Mouse (Mus musculus) MEL (cell line): ENCODE measurements around the gene Zdhhc24. TPM values are rescaled to one million over a fixed set of nuclear protein-coding genes. Genes with fewer than 3 reads are reported as not detected.

Experiments used
- DNase-seq: peaks from one replicate; pipeline ENCODE4 v3.0.0; 2011; ENCODE audit warnings: low read depth, low spot score
- H3K27ac ChIP-seq: 2 replicates; pipeline ENCODE4 v1.5.1; 2012; ENCODE audit warnings: low read depth, mild to moderate bottlenecking, control low read depth, low read length, moderate library complexity; ENCODE audit not compliant: control insufficient read depth
- H3K27me3 ChIP-seq, 2 experiments: fragments of 150-350 bp in 1 of 2; sonication (generic) in 1 of 2; 2 replicates each; pipeline ENCODE4 v1.6.1; 2012; ENCODE audit warnings: low read length in 2 of 2, mild to moderate bottlenecking in 2 of 2, improper control_type of control experiment in 1 of 2, moderate library complexity in 1 of 2; ENCODE audit not compliant: insufficient read depth in 2 of 2, control insufficient read depth in 1 of 2
- H3K36me3 ChIP-seq, 2 experiments: 2 replicates each; pipeline ENCODE4 v1.6.1; 2012 to 2014; ENCODE audit warnings: low read length in 2 of 2, improper control_type of control experiment in 1 of 2, inconsistent platforms in 1 of 2, mild to moderate bottlenecking in 1 of 2; ENCODE audit not compliant: insufficient read depth in 2 of 2, control insufficient read depth in 1 of 2
- H3K4me1 ChIP-seq, 2 experiments: fragments of 150-350 bp in 1 of 2; sonication (generic) in 1 of 2; 2 replicates each; pipeline ENCODE4 v1.6.1; 2012; ENCODE audit warnings: low read length in 2 of 2, improper control_type of control experiment in 1 of 2, mild to moderate bottlenecking in 1 of 2; ENCODE audit not compliant: insufficient read depth in 2 of 2, control insufficient read depth in 1 of 2
- H3K4me3 ChIP-seq, 2 experiments: fragments of 150-350 bp in 1 of 2; sonication (generic) in 1 of 2; 2 replicates each; pipeline ENCODE4 v1.5.1; 2012; ENCODE audit warnings: low read depth in 2 of 2, low read length in 2 of 2, mild to moderate bottlenecking in 2 of 2, moderate library complexity in 2 of 2, control low read depth in 1 of 2, improper control_type of control experiment in 1 of 2; ENCODE audit not compliant: control insufficient read depth in 1 of 2, insufficient read depth in 1 of 2
- H3K79me2 ChIP-seq: 2 replicates; pipeline ENCODE4 v1.6.1; 2012; ENCODE audit warnings: mild to moderate bottlenecking, low read length, moderate library complexity; ENCODE audit not compliant: control insufficient read depth, poor library complexity, insufficient read depth
- H3K9ac ChIP-seq: 2 replicates; pipeline ENCODE4 v1.6.1; 2012; ENCODE audit warnings: low read depth, mild to moderate bottlenecking, control low read depth, low read length, moderate library complexity; ENCODE audit not compliant: control insufficient read depth, poor library complexity, severe bottlenecking
- H3K9me3 ChIP-seq: fragments of 150-350 bp; sonication (generic); replicated peaks from 2 replicates; pipeline ENCODE4 v1.6.1; 2012; ENCODE audit warnings: mild to moderate bottlenecking, low read length, improper control_type of control experiment, moderate library complexity; ENCODE audit not compliant: insufficient read depth
- BHLHE40 ChIP-seq: IDR thresholded peaks from 2 replicates; pipeline ENCODE4 v1.6.1; 2012; ENCODE audit warnings: low read depth, mild to moderate bottlenecking, inconsistent platforms, low read length, improper control_type of control experiment, borderline replicate concordance
- CHD2 ChIP-seq: IDR thresholded peaks from 2 replicates; pipeline ENCODE4 v1.6.1; 2011; ENCODE audit warnings: low read length, improper control_type of control experiment
- E2F4 ChIP-seq: IDR thresholded peaks from 2 replicates; pipeline ENCODE4 v1.6.1; 2011; ENCODE audit warnings: low read depth, low read length, improper control_type of control experiment, borderline replicate concordance
- ELF1 ChIP-seq: IDR thresholded peaks from 2 replicates; pipeline ENCODE4 v1.6.1; 2014; ENCODE audit warnings: low read depth, mild to moderate bottlenecking, inconsistent platforms, low read length, improper control_type of control experiment, moderate library complexity
- EP300 ChIP-seq, 2 experiments: IDR thresholded peaks; 2 replicates each; pipeline ENCODE4 v1.6.1; 2011; ENCODE audit warnings: improper control_type of control experiment in 2 of 2, low read length in 2 of 2, low read depth in 1 of 2, mild to moderate bottlenecking in 1 of 2
- GATA1 ChIP-seq: IDR thresholded peaks from 2 replicates; pipeline ENCODE4 v1.6.1; 2011; ENCODE audit warnings: low read depth, low read length, improper control_type of control experiment
- HCFC1 ChIP-seq: IDR thresholded peaks from 2 replicates; pipeline ENCODE4 v1.6.1; 2012; ENCODE audit warnings: low read depth, mild to moderate bottlenecking, inconsistent platforms, low read length, improper control_type of control experiment, moderate library complexity
- JUND ChIP-seq: IDR thresholded peaks from 2 replicates; pipeline ENCODE4 v1.6.1; 2011; ENCODE audit warnings: low read depth, mild to moderate bottlenecking, improper control_type of control experiment, low read length
- MAZ ChIP-seq: IDR thresholded peaks from 2 replicates; pipeline ENCODE4 v1.6.1; 2012; ENCODE audit warnings: low read depth, mild to moderate bottlenecking, inconsistent platforms, low read length, improper control_type of control experiment
- MXI1 ChIP-seq: IDR thresholded peaks from 2 replicates; pipeline ENCODE4 v1.6.1; 2011; ENCODE audit warnings: mild to moderate bottlenecking, low read depth, low read length, improper control_type of control experiment
- MYB ChIP-seq: IDR thresholded peaks from 2 replicates; pipeline ENCODE4 v1.6.1; 2011; ENCODE audit warnings: mild to moderate bottlenecking, low read depth, low read length, improper control_type of control experiment
- MYC ChIP-seq: IDR thresholded peaks from 2 replicates; pipeline ENCODE4 v1.6.1; 2011; ENCODE audit warnings: low read depth, mild to moderate bottlenecking, low read length, improper control_type of control experiment, moderate library complexity
- NELFE ChIP-seq: IDR thresholded peaks from 2 replicates; pipeline ENCODE4 v1.6.1; 2011; ENCODE audit warnings: low read depth, low read length, improper control_type of control experiment
- NRF1 ChIP-seq: IDR thresholded peaks from 2 replicates; pipeline ENCODE4 v1.6.1; 2014; ENCODE audit warnings: low read depth, mild to moderate bottlenecking, inconsistent platforms, low read length, improper control_type of control experiment, moderate library complexity; ENCODE audit not compliant: poor library complexity, insufficient read depth, severe bottlenecking
- POLR2A ChIP-seq, 2 experiments: IDR thresholded peaks; 2 replicates each; pipeline ENCODE4 v1.6.1; 2011 to 2012; ENCODE audit warnings: low read length in 2 of 2, mild to moderate bottlenecking in 2 of 2, control low read depth in 1 of 2, improper control_type of control experiment in 1 of 2, low read depth in 1 of 2, moderate library complexity in 1 of 2; ENCODE audit not compliant: control insufficient read depth in 1 of 2, insufficient read depth in 1 of 2, poor library complexity in 1 of 2
- POLR2AphosphoS2 ChIP-seq: IDR thresholded peaks from 2 replicates; pipeline ENCODE4 v1.6.1; 2011; ENCODE audit warnings: low read length, improper control_type of control experiment
- RCOR1 ChIP-seq: IDR thresholded peaks from 2 replicates; pipeline ENCODE4 v1.6.1; 2012; ENCODE audit warnings: low read depth, mild to moderate bottlenecking, inconsistent platforms, low read length, improper control_type of control experiment
- SIN3A ChIP-seq: IDR thresholded peaks from 2 replicates; pipeline ENCODE4 v1.6.1; 2012; ENCODE audit warnings: low read length, improper control_type of control experiment, inconsistent platforms
- TBP ChIP-seq: IDR thresholded peaks from 2 replicates; pipeline ENCODE4 v1.8.0; 2011; ENCODE audit warnings: low read depth, low read length, improper control_type of control experiment
- USF1 ChIP-seq: IDR thresholded peaks from 2 replicates; pipeline ENCODE4 v1.6.1; 2014; ENCODE audit warnings: low read depth, mild to moderate bottlenecking, inconsistent platforms, low read length, improper control_type of control experiment, moderate library complexity
- USF2 ChIP-seq, 2 experiments: IDR thresholded peaks; 2 replicates each; pipeline ENCODE4 v1.6.1; 2011 to 2012; ENCODE audit warnings: improper control_type of control experiment in 2 of 2, low read length in 2 of 2, borderline replicate concordance in 1 of 2, inconsistent platforms in 1 of 2, low read depth in 1 of 2, mild to moderate bottlenecking in 1 of 2; ENCODE audit not compliant: insufficient read depth in 1 of 2
- ZMIZ1 ChIP-seq: IDR thresholded peaks from 2 replicates; pipeline ENCODE4 v1.6.1; 2012; ENCODE audit warnings: low read depth, mild to moderate bottlenecking, inconsistent platforms, low read length, improper control_type of control experiment, moderate library complexity
- polyA plus RNA-seq, 2 experiments: library from polyadenylated mRNA; stranded (reverse) in 1 of 2; unstranded in 1 of 2; fragments of >175 nt in 1 of 2; fragments of >200 nt in 1 of 2; gene quantifications; 2 replicates each; pipeline versions ENCODE4 v1.2.1 to v1.2.4; 2012; ENCODE audit warnings: low replicate concordance in 2 of 2, low read depth in 1 of 2; ENCODE audit not compliant: insufficient read length in 2 of 2, insufficient read depth in 1 of 2, missing spikeins in 1 of 2
- total RNA-seq: library from RNA; depleted of rRNA; stranded (reverse); fragments of 300-350 nt; gene quantifications from 2 replicates; pipeline ENCODE4 v1.2.3, GENCODE M21; 2012; rRNA removed

Gene Zdhhc24
- total RNA-seq (12.9 and 15.8 TPM in 2 replicates), polyA plus RNA-seq (10 to 100 TPM in 1 of 2 experiments, not detected in 1; 21.1 TPM)

- H3K9me3 ChIP-seq, result no peaks in the 10 kb centered on the region
- peak within 1 kb of the TSS; percentile 95 for H3K9ac ChIP-seq
- peak; percentile 81; the same call in 1 of the 2 replicates for TF ChIP-seq SIN3A
- peak; percentile 75 for TF ChIP-seq MAZ
- peak; percentile 43; the same call in 1 of the 2 replicates for TF ChIP-seq MYC
- TF ChIP-seq ZMIZ1, result 0 out of 2 replicates have a peak, but pooled peaks have one; percentile 54
- TF ChIP-seq USF1, result peak; percentile 23; the same call in 1 of the 2 replicates
- TF ChIP-seq POLR2A (IDR thresholded peaks at IDR 0.05; ENCODE audit: control insufficient read depth in 1 of 2, insufficient read depth in 1 of 2, low read depth in 1 of 2, low read length in 2 of 2, poor library complexity in 1 of 2), result peak; percentile 73 to 93; a peak in 3 of 4 replicates
- 0 out of 4 replicates have a peak, but pooled peaks of 1 of the 2 experiments have one; percentile 2 for TF ChIP-seq EP300 (IDR thresholded peaks at IDR 0.05; ENCODE audit: low read depth in 1 of 2, low read length in 2 of 2)
- peak; percentile 66 for TF ChIP-seq NRF1
- TF ChIP-seq CHD2, result peak; percentile 62; the same call in 1 of the 2 replicates
- peak; percentile 80 for TF ChIP-seq TBP
- peak; percentile 98 for TF ChIP-seq ELF1
- TF ChIP-seq BHLHE40, result no peak
- no peak for TF ChIP-seq RCOR1
- TF ChIP-seq USF2 (IDR thresholded peaks at IDR 0.05; ENCODE audit: borderline replicate concordance in 1 of 2, insufficient read depth in 1 of 2, low read depth in 1 of 2, low read length in 2 of 2), result no peak
- TF ChIP-seq NELFE, result peak; percentile 91
- TF ChIP-seq E2F4, result peak; percentile 90; the same call in 1 of the 2 replicates
- peak; percentile 63 for TF ChIP-seq GATA1
- TF ChIP-seq POLR2AphosphoS2, result peak; percentile 66; the same call in 1 of the 2 replicates
- TF ChIP-seq MXI1, result peak; percentile 85
- peak; percentile 80 for TF ChIP-seq HCFC1
- no peak for TF ChIP-seq JUND
- no peak for TF ChIP-seq MYB
- H3K27ac ChIP-seq, result peak within 1 kb of the TSS; percentile 66
- no peaks in the 10 kb centered on the region; a peak in 1 of 4 replicates for H3K27me3 ChIP-seq
- peak; percentile 98 for DNase-seq
- H3K4me1 ChIP-seq, result peaks cover 0 to 17% of the 10 kb centered on the region in 2 experiments; a peak in 2 of 4 replicates
- peak within 1 kb of the TSS; percentile 88 to 94 for H3K4me3 ChIP-seq
- H3K36me3 ChIP-seq, result peaks cover 0 to 9% of the 10 kb centered on the region in 2 experiments; a peak in 2 of 4 replicates
- H3K79me2 ChIP-seq, result peaks cover 16% of the 10 kb centered on the region
These were observed at the start of gene Zdhhc24 for GRCm38 (mm10) chr19:4878405-4879323. Gene Zdhhc24 (plus strand): TSS chr19:4878668.
